8 mouse cellular contexts compared by ENCODE assay signal in genomic region chr13:78163087-78163958, GRCm38 (mm10). TPM values are rescaled to one million over a fixed set of nuclear protein-coding genes. Genes with fewer than 3 reads are reported as not detected.
DNase-seq lines count a peak whose midpoint lies in the region; ATAC-seq and TF ChIP-seq lines count a peak whose summit lies in the region.

No protein-coding gene starts in this region.

- no peaks in the 10 kb centered on the region for H3K36me3 ChIP-seq in forebrain, postnatal 0 days (ENCODE audit: insufficient read depth)

- H3K4me3 ChIP-seq in forebrain, postnatal 0 days (ENCODE audit: low read depth, low read length): peak overlapping the region; percentile 52
- H3K4me3 ChIP-seq in layer of hippocampus, adult 2 months: peak overlapping the region; percentile 71
- H3K4me3 ChIP-seq in lung, adult 2 months (replicated peaks; ENCODE audit: extremely low read depth, low read depth, low read length): peak overlapping the region; percentile 87
- peak overlapping the region; percentile 70 for H3K4me3 ChIP-seq in olfactory bulb, adult 2 months (ENCODE audit: insufficient read depth, low read depth, low read length)

- peak overlapping the region; percentile 91 for H3K4me2 ChIP-seq in forebrain, postnatal 0 days (ENCODE audit: low read depth)

- no peaks in the 10 kb centered on the region; the same call in 1 of the 2 replicates for H3K27me3 ChIP-seq in forebrain, postnatal 0 days (ENCODE audit: insufficient read depth, low read length)

- WGBS in forebrain, postnatal 0 days: 1% methylated on average over 84 of the region's 86 CpGs
- WGBS in lung, adult 2 months: 1% methylated on average over 86 of the region's 86 CpGs
- under 1% methylated on average over 82 of the region's 86 CpGs for WGBS in olfactory bulb, adult 2 months

- no peaks in the 10 kb centered on the region for H3K9me3 ChIP-seq in forebrain, postnatal 0 days (ENCODE audit: low read length)

- DNase-seq in NIH3T3 (ENCODE audit: low read depth): peak; percentile 88
- DNase-seq in cerebellum, adult 18-20 months: peak; percentile 82 to 84
- peak; percentile 82 for DNase-seq in forebrain, postnatal 0 days
- DNase-seq in heart, postnatal 4 days: peak; percentile 60
- DNase-seq in layer of hippocampus, adult 2 months (ENCODE audit: low spot score in 2 of 2): peak; percentile 82 to 91
- peak; percentile 59 for DNase-seq in lung, adult 2 months
- DNase-seq in urinary bladder, postnatal 25 days (ENCODE audit: low spot score): peak; percentile 56

- peak; percentile 58 for TF ChIP-seq CTCF in forebrain, postnatal 0 days (IDR thresholded peaks at IDR 0.05; ENCODE audit: low read depth)
- TF ChIP-seq CTCF in layer of hippocampus, adult 2 months (conservative IDR thresholded peaks at IDR 0.05): peak; percentile 80
- TF ChIP-seq CTCF in lung, adult 2 months (IDR thresholded peaks at IDR 0.05; ENCODE audit: insufficient read depth, low read length): peak; percentile 15; the same call in 1 of the 2 replicates
- 0 out of 2 replicates have a peak, but pooled peaks have one; percentile 18 for TF ChIP-seq CTCF in olfactory bulb, adult 2 months (IDR thresholded peaks at IDR 0.05; ENCODE audit: insufficient read depth, low read depth, low read length)

- peak; percentile 93 for ATAC-seq in forebrain, postnatal 0 days

- H3K4me1 ChIP-seq in forebrain, postnatal 0 days (ENCODE audit: insufficient read depth): peaks cover 3% of the 10 kb centered on the region; the same call in 1 of the 2 replicates
- peaks cover 2% of the 10 kb centered on the region; the same call in 1 of the 2 replicates for H3K4me1 ChIP-seq in lung, adult 2 months (ENCODE audit: control insufficient read depth, insufficient read depth, low read length)
- peaks cover 7% of the 10 kb centered on the region; the same call in 1 of the 2 replicates for H3K4me1 ChIP-seq in olfactory bulb, adult 2 months (ENCODE audit: control insufficient read depth, insufficient read depth, low read length)

- H3K27ac ChIP-seq in forebrain, postnatal 0 days (ENCODE audit: low read depth, low read length): peak overlapping the region; percentile 89
- peak overlapping the region; percentile 97 for H3K27ac ChIP-seq in layer of hippocampus, adult 2 months
- peak overlapping the region; percentile 48; the same call in 1 of the 2 replicates for H3K27ac ChIP-seq in olfactory bulb, adult 2 months (ENCODE audit: insufficient read depth, low read depth, low read length)

- no peak for TF ChIP-seq POLR2A in lung, adult 2 months (IDR thresholded peaks at IDR 0.05; ENCODE audit: borderline replicate concordance, extremely low read depth, low read depth, low read length)
- 0 out of 2 replicates have a peak, but pooled peaks have one; percentile 10 for TF ChIP-seq POLR2A in olfactory bulb, adult 2 months (IDR thresholded peaks at IDR 0.05; ENCODE audit: insufficient read depth, low read depth, low read length)

- peak overlapping the region; percentile 66 for H3K9ac ChIP-seq in forebrain, postnatal 0 days

RNA-seq across cellular contexts. Expression of gene Nr2f1, which starts 36.2 kb away (rescaled TPM):
- total RNA-seq in forebrain, postnatal 0 days (2014; rRNA removed): 161 and 250 TPM in 2 replicates
- 72.9 and 89.1 TPM in 2 replicates for polyA plus RNA-seq in forebrain, postnatal 0 days (2015; fragmentation: Nextera tagmentation; extraction: Ambion mirVana)
- total RNA-seq in heart, postnatal 4 days (2021): 1 to 10 TPM; 4.6 to 4.8 TPM
- total RNA-seq in layer of hippocampus, adult 2 months (2021): 10 to 100 TPM; 89.4 to 98.1 TPM
- polyA plus RNA-seq in lung, adult 2 months (2012; rRNA removed): 26.7 and 30.7 TPM in 2 replicates
- not detected in 2 replicates for polyA plus RNA-seq in olfactory bulb, adult 2 months (2012; ENCODE audit: insufficient read depth, insufficient read length, low replicate concordance, missing spikeins)

Comparison
In these comparisons a context has a peak if more than half of its experiments do, and no peak if none do; other contexts are left out.
1. Peak in every context shown above with its lines: DNase-seq, ATAC-seq, H3K4me3 ChIP-seq and H3K27ac ChIP-seq.
2. CTCF ChIP-seq: peak in every context shown above with its lines; median percentile 80 in layer of hippocampus, adult 2 months; 58 in forebrain, postnatal 0 days; 18 in olfactory bulb, adult 2 months; 15 in lung, adult 2 months.
3. RNA of gene Nr2f1, which starts 36.2 kb away (total RNA-seq): 161 to 250 TPM in forebrain, postnatal 0 days and 89.4 to 98.1 TPM in layer of hippocampus, adult 2 months; 4.6 to 4.8 TPM in heart, postnatal 4 days; every median in the first group is over 10 times any median in the second.